Mouse (Mus musculus): ENCODE data around the gene Gm47996. TPM values are rescaled to one million over a fixed set of nuclear protein-coding genes. Genes with fewer than 3 reads are reported as not detected.
"Not testable (repeated sequence)": the region's sequence is repeated elsewhere in the genome, so short reads cannot be mapped to it uniquely, and the experiment has no call there.

Gene Gm47996
- total RNA-seq (2021): not detected

GRCm38 (mm10) chr1:151209824-151210355 is at the start of gene Gm47996:
TSS of gene Gm47996 (plus strand) at chr1:151210131.
- intact Hi-C loops (cut with DNase I); DNase-seq (ENCODE audit: low spot score in 2 of 2): not testable (repeated sequence)

- no peak for DNase-seq (ENCODE audit: low spot score in 2 of 2)
- intact Hi-C loops (cut with DNase I): loop anchor here (10.0 kb wide), 1 partner anchor 179 kb away; the partner anchor contains the start of gene Ivns1abp
Observed at GRCm38 (mm10) chr1:151166031-151166430, 43.9 kb upstream of the Gm47996 start.

- no peak for DNase-seq (ENCODE audit: low spot score in 2 of 2)
- intact Hi-C loops (cut with DNase I): loop anchor here (10.0 kb wide), 1 partner anchor 177 kb away; the partner anchor contains the start of gene Ivns1abp
Observed at GRCm38 (mm10) chr1:151167297-151168047, 42.5 kb upstream of the Gm47996 start.

GRCm38 (mm10) chr1:151168637-151169036 is 41.3 kb upstream of the Gm47996 start:
- DNase-seq (ENCODE audit: low spot score in 2 of 2): no peak
- intact Hi-C loops (cut with DNase I): loop anchor here (10.0 kb wide), 1 partner anchor 176 kb away; the partner anchor contains the start of gene Ivns1abp

GRCm38 (mm10) chr1:151171572-151172461 is 38.1 kb upstream of the Gm47996 start:
- intact Hi-C loops (cut with DNase I): loop anchor here (10.0 kb wide), 1 partner anchor 87 kb away; no protein-coding TSS in a partner anchor
- DNase-seq (ENCODE audit: low spot score in 2 of 2): no peak

- intact Hi-C loops (cut with DNase I): loop anchor here (10.0 kb wide), 1 partner anchor 92 kb away; no protein-coding TSS in a partner anchor
- no peak for DNase-seq (ENCODE audit: low spot score in 2 of 2)
Observed at GRCm38 (mm10) chr1:151177030-151177936, 32.6 kb upstream of the Gm47996 start.

GRCm38 (mm10) chr1:151177937-151178271 is 32.0 kb upstream of the Gm47996 start:
- intact Hi-C loops (cut with DNase I): loop anchor here (10.0 kb wide), 1 partner anchor 93 kb away; no protein-coding TSS in a partner anchor
- no peak for DNase-seq (ENCODE audit: low spot score in 2 of 2)

- DNase-seq (ENCODE audit: low spot score in 2 of 2): no peak
- intact Hi-C loops (cut with DNase I): loop anchor here (10.0 kb wide), 1 partner anchor 94 kb away; no protein-coding TSS in a partner anchor
Observed at GRCm38 (mm10) chr1:151178505-151179083, 31.3 kb upstream of the Gm47996 start.

- DNase-seq (ENCODE audit: low spot score in 2 of 2): no peak
- intact Hi-C loops (cut with DNase I): no loop called here
Observed at GRCm38 (mm10) chr1:151180167-151180566, 29.8 kb upstream of the Gm47996 start.

GRCm38 (mm10) chr1:151182266-151182665 is 27.7 kb upstream of the Gm47996 start, which contains the start of gene Gm47985:
TSS of gene Gm47985 (plus strand) at chr1:151182537.
- intact Hi-C loops (cut with DNase I); DNase-seq (ENCODE audit: low spot score in 2 of 2): not testable (repeated sequence)

GRCm38 (mm10) chr1:151186186-151186585 is 23.7 kb upstream of the Gm47996 start:
- DNase-seq (ENCODE audit: low spot score in 2 of 2); intact Hi-C loops (cut with DNase I): not testable (repeated sequence)

- DNase-seq (ENCODE audit: low spot score in 2 of 2); intact Hi-C loops (cut with DNase I): not testable (repeated sequence)
Observed at GRCm38 (mm10) chr1:151186879-151187424, 23.0 kb upstream of the Gm47996 start.

GRCm38 (mm10) chr1:151188469-151188868 is 21.5 kb upstream of the Gm47996 start:
- intact Hi-C loops (cut with DNase I): no loop called here
- no peak for DNase-seq (ENCODE audit: low spot score in 2 of 2)

- DNase-seq (ENCODE audit: low spot score in 2 of 2); intact Hi-C loops (cut with DNase I): not testable (repeated sequence)
Observed at GRCm38 (mm10) chr1:151192075-151192474, 17.9 kb upstream of the Gm47996 start, which contains the start of gene Gm8947. TSS of gene Gm8947 (plus strand) at chr1:151192376.

- DNase-seq (ENCODE audit: low spot score in 2 of 2); intact Hi-C loops (cut with DNase I): not testable (repeated sequence)
Observed at GRCm38 (mm10) chr1:151192739-151193138, 17.2 kb upstream of the Gm47996 start.

- DNase-seq (ENCODE audit: low spot score in 2 of 2); intact Hi-C loops (cut with DNase I): not testable (repeated sequence)
Observed at GRCm38 (mm10) chr1:151195986-151196385, 13.9 kb upstream of the Gm47996 start.

GRCm38 (mm10) chr1:151196690-151197089 is 13.2 kb upstream of the Gm47996 start:
- DNase-seq (ENCODE audit: low spot score in 2 of 2); intact Hi-C loops (cut with DNase I): not testable (repeated sequence)

GRCm38 (mm10) chr1:151198120-151198519 is 11.8 kb upstream of the Gm47996 start, which contains the start of gene Gm47995:
TSS of gene Gm47995 (plus strand) at chr1:151198448.
- DNase-seq (ENCODE audit: low spot score in 2 of 2); intact Hi-C loops (cut with DNase I): not testable (repeated sequence)

Data from left cerebral cortex, postnatal 36 days (tissue).